ENCODE assay signal across 8 mouse cellular contexts in genomic region chr11:96064521-96065214, GRCm38 (mm10). TPM values are rescaled to one million over a fixed set of nuclear protein-coding genes. Genes with fewer than 3 reads are reported as not detected.
DNase-seq lines count a peak whose midpoint lies in the region; ATAC-seq and TF ChIP-seq lines count a peak whose summit lies in the region.

No protein-coding gene starts in this region.

- peak; percentile 48 for ATAC-seq in heart, embryonic 14.5 days (ENCODE audit: insufficient number of reproducible peaks, insufficient read depth, low FRiP score, low read depth)
- peak; percentile 59 for ATAC-seq in midbrain, postnatal 0 days (ENCODE audit: low FRiP score)

- peak overlapping the region; percentile 71 for H3K4me2 ChIP-seq in heart, embryonic 14.5 days (ENCODE audit: low read length)
- peak overlapping the region; percentile 92 for H3K4me2 ChIP-seq in midbrain, postnatal 0 days (ENCODE audit: low read depth, low read length, poor library complexity, severe bottlenecking)

- no peaks in the 10 kb centered on the region for H3K9me3 ChIP-seq in heart, embryonic 14.5 days (ENCODE audit: control insufficient read depth, low read length)
- no peaks in the 10 kb centered on the region for H3K9me3 ChIP-seq in midbrain, postnatal 0 days (ENCODE audit: low read length)

- peaks cover 11% of the 10 kb centered on the region; the same call in 1 of the 2 replicates for H3K79me2 ChIP-seq in liver, adult 2 months (ENCODE audit: control insufficient read depth, insufficient read depth, low read length)

- DNase-seq in kidney, adult 2 months, result peak; percentile 30
- no peak for DNase-seq in kidney, postnatal 10 days
- peak; percentile 16 for DNase-seq in c-Kit-negative CD71-positive TER-119-positive erythroid progenitor cells, embryonic 14.5 days (ENCODE audit: low read depth, low spot score)
- no peak for DNase-seq in liver, adult 2 months (ENCODE audit: extremely low read depth, low read depth, low spot score)
- DNase-seq in midbrain, postnatal 0 days (ENCODE audit: low spot score), result peak; percentile 14
- DNase-seq in thymus, postnatal 0 days (ENCODE audit: low spot score), result peak; percentile 51
- DNase-seq in adrenal gland, postnatal 25 days, result no peak

- no peak for TF ChIP-seq CTCF in kidney, adult 2 months (conservative IDR thresholded peaks at IDR 0.05; ENCODE audit: insufficient read depth, insufficient read length, low read depth, low read length)
- TF ChIP-seq CTCF in liver, adult 2 months (IDR thresholded peaks at IDR 0.05; ENCODE audit: low read depth, low read length), result no peak
- no peak for TF ChIP-seq CTCF in midbrain, postnatal 0 days (IDR thresholded peaks at IDR 0.05)

- peak overlapping the region; percentile 22 for H3K27ac ChIP-seq in kidney, adult 2 months (ENCODE audit: insufficient read depth, low read depth, low read length)
- peak overlapping the region; percentile 75 to 86 for H3K27ac ChIP-seq in heart, embryonic 14.5 days (replicated peaks in 1 of 2; ENCODE audit: control insufficient read depth in 1 of 2, insufficient read depth in 1 of 2, low read depth in 2 of 2, low read length in 2 of 2)
- peak overlapping the region; percentile 81 for H3K27ac ChIP-seq in liver, adult 2 months (replicated peaks; ENCODE audit: insufficient read depth, low read depth, low read length)
- peak overlapping the region; percentile 83 for H3K27ac ChIP-seq in midbrain, postnatal 0 days (ENCODE audit: low read depth, low read length)

- peaks cover 2% of the 10 kb centered on the region; the same call in 1 of the 2 replicates for H3K4me1 ChIP-seq in kidney, adult 2 months (ENCODE audit: control insufficient read depth, insufficient read depth, low read length)
- peaks cover 3 to 19% of the 10 kb centered on the region in 2 experiments for H3K4me1 ChIP-seq in heart, embryonic 14.5 days (ENCODE audit: control insufficient read depth in 2 of 2, insufficient read depth in 2 of 2, low read length in 2 of 2)
- peaks cover 13% of the 10 kb centered on the region for H3K4me1 ChIP-seq in liver, adult 2 months (ENCODE audit: control insufficient read depth, insufficient read depth, low read length)
- H3K4me1 ChIP-seq in midbrain, postnatal 0 days (ENCODE audit: insufficient read depth, low read length), result peaks cover 12% of the 10 kb centered on the region; the same call in 1 of the 2 replicates

- H3K36me3 ChIP-seq in kidney, adult 2 months (ENCODE audit: control insufficient read depth, insufficient read depth, low read length), result peaks cover 4% of the 10 kb centered on the region; the same call in 1 of the 2 replicates
- peaks cover 33% of the 10 kb centered on the region for H3K36me3 ChIP-seq in heart, embryonic 14.5 days (ENCODE audit: control insufficient read depth, insufficient read depth, low read length)
- peaks cover 11% of the 10 kb centered on the region; the same call in 1 of the 2 replicates for H3K36me3 ChIP-seq in liver, adult 2 months (ENCODE audit: control insufficient read depth, insufficient read depth, low read length)
- H3K36me3 ChIP-seq in midbrain, postnatal 0 days (ENCODE audit: insufficient read depth, low read length), result peaks cover 11% of the 10 kb centered on the region; the same call in 1 of the 2 replicates

- TF ChIP-seq POLR2A in kidney, adult 2 months (IDR thresholded peaks at IDR 0.05; ENCODE audit: low read depth, low read length), result no peak
- no peak for TF ChIP-seq POLR2A in liver, adult 2 months (IDR thresholded peaks at IDR 0.05; ENCODE audit: extremely low read depth, insufficient read depth, low read length)

- H3K4me3 ChIP-seq in kidney, adult 2 months (ENCODE audit: insufficient read depth, low read depth, low read length), result peak overlapping the region; percentile 89
- H3K4me3 ChIP-seq in heart, embryonic 14.5 days (ENCODE audit: control insufficient read depth in 1 of 2, insufficient read depth in 1 of 2, low read depth in 1 of 2, low read length in 2 of 2), result peak overlapping the region; percentile 91 to 92
- H3K4me3 ChIP-seq in liver, adult 2 months (ENCODE audit: insufficient read depth, low read depth, low read length), result peak overlapping the region; percentile 98
- peak overlapping the region; percentile 69 for H3K4me3 ChIP-seq in midbrain, postnatal 0 days (ENCODE audit: low read depth, low read length)

- 1% methylated on average over 57 of the region's 64 CpGs for WGBS in kidney, adult 2 months
- under 1% methylated on average over 25 of the region's 64 CpGs for WGBS in heart, embryonic 14.5 days
- under 1% methylated on average over 60 of the region's 64 CpGs for WGBS in liver, adult 2 months
- WGBS in midbrain, postnatal 0 days, result under 1% methylated on average over 37 of the region's 64 CpGs

- H3K9ac ChIP-seq in heart, embryonic 14.5 days (ENCODE audit: low read length), result peak overlapping the region; percentile 98
- H3K9ac ChIP-seq in liver, adult 2 months (ENCODE audit: low read depth, low read length), result peak overlapping the region; percentile 97
- peak overlapping the region; percentile 91 for H3K9ac ChIP-seq in midbrain, postnatal 0 days (replicated peaks; ENCODE audit: low read length, poor library complexity, severe bottlenecking)

- H3K27me3 ChIP-seq in kidney, adult 2 months (replicated peaks; ENCODE audit: control insufficient read depth, insufficient read depth, low read length), result no peaks in the 10 kb centered on the region
- H3K27me3 ChIP-seq in heart, embryonic 14.5 days (ENCODE audit: control insufficient read depth, insufficient read depth, low read length), result no peaks in the 10 kb centered on the region
- H3K27me3 ChIP-seq in liver, adult 2 months (ENCODE audit: control insufficient read depth, insufficient read depth, low read length), result no peaks in the 10 kb centered on the region
- H3K27me3 ChIP-seq in midbrain, postnatal 0 days (ENCODE audit: insufficient read depth, low read length), result no peaks in the 10 kb centered on the region

RNA-seq across cellular contexts. Expression of gene Ube2z, which starts 0.5 kb away (rescaled TPM):
- polyA plus RNA-seq in kidney, adult 2 months (2012; rRNA removed), result 36.0 and 38.8 TPM in 2 replicates
- 28.7 and 29.7 TPM in 2 replicates for polyA plus RNA-seq in heart, embryonic 14.5 days (2014; fragmentation: Nextera tagmentation; extraction: Ambion mirVana)
- 18.6 and 23.3 TPM in 2 replicates for total RNA-seq in liver, adult 2 months (2014; rRNA removed)
- 21.3 and 22.8 TPM in 2 replicates for polyA plus RNA-seq in liver, adult 2 months (2012; rRNA removed)
- total RNA-seq in midbrain, postnatal 0 days (2014; rRNA removed), result 59.7 and 62.2 TPM in 2 replicates
- polyA plus RNA-seq in midbrain, postnatal 0 days (2015; fragmentation: Nextera tagmentation; extraction: Ambion mirVana), result 33.0 and 36.0 TPM in 2 replicates
- polyA plus RNA-seq in thymus, postnatal 0 days (2015; fragmentation: Nextera tagmentation; extraction: Ambion mirVana), result 27.1 and 28.4 TPM in 2 replicates
- total RNA-seq in adrenal gland, postnatal 25 days (2021), result 46.2 and 48.4 TPM in 2 replicates

RNA-seq across cellular contexts. Expression of gene Atp5g1, which starts 10.8 kb away (rescaled TPM):
- 1,915 and 2,050 TPM in 2 replicates for polyA plus RNA-seq in kidney, adult 2 months (2012; rRNA removed)
- 2,464 and 2,507 TPM in 2 replicates for polyA plus RNA-seq in heart, embryonic 14.5 days (2014; fragmentation: Nextera tagmentation; extraction: Ambion mirVana)
- total RNA-seq in liver, adult 2 months (2014; rRNA removed), result 479 and 657 TPM in 2 replicates
- polyA plus RNA-seq in liver, adult 2 months (2012; rRNA removed), result 1,258 and 1,301 TPM in 2 replicates
- total RNA-seq in midbrain, postnatal 0 days (2014; rRNA removed), result 469 and 710 TPM in 2 replicates
- 984 and 1,088 TPM in 2 replicates for polyA plus RNA-seq in midbrain, postnatal 0 days (2015; fragmentation: Nextera tagmentation; extraction: Ambion mirVana)
- polyA plus RNA-seq in thymus, postnatal 0 days (2015; fragmentation: Nextera tagmentation; extraction: Ambion mirVana), result 610 and 662 TPM in 2 replicates
- 260 and 278 TPM in 2 replicates for total RNA-seq in adrenal gland, postnatal 25 days (2021)

RNA-seq across cellular contexts. Expression of gene Snf8, which starts 30.0 kb away (rescaled TPM):
- polyA plus RNA-seq in kidney, adult 2 months (2012; rRNA removed), result 35.5 and 45.9 TPM in 2 replicates
- 23.5 and 30.5 TPM in 2 replicates for polyA plus RNA-seq in heart, embryonic 14.5 days (2014; fragmentation: Nextera tagmentation; extraction: Ambion mirVana)
- 25.4 and 27.7 TPM in 2 replicates for total RNA-seq in liver, adult 2 months (2014; rRNA removed)
- 19.1 and 26.2 TPM in 2 replicates for polyA plus RNA-seq in liver, adult 2 months (2012; rRNA removed)
- total RNA-seq in midbrain, postnatal 0 days (2014; rRNA removed), result 23.2 and 38.6 TPM in 2 replicates
- 114 TPM in 2 replicates for polyA plus RNA-seq in midbrain, postnatal 0 days (2015; fragmentation: Nextera tagmentation; extraction: Ambion mirVana)
- polyA plus RNA-seq in thymus, postnatal 0 days (2015; fragmentation: Nextera tagmentation; extraction: Ambion mirVana), result 128 and 144 TPM in 2 replicates
- 85.0 and 87.0 TPM in 2 replicates for total RNA-seq in adrenal gland, postnatal 25 days (2021)

RNA-seq across cellular contexts. Expression of gene Gip, which starts 40.3 kb away (rescaled TPM):
- not detected in 2 replicates for polyA plus RNA-seq in kidney, adult 2 months (2012; rRNA removed)
- polyA plus RNA-seq in heart, embryonic 14.5 days (2014; fragmentation: Nextera tagmentation; extraction: Ambion mirVana), result not detected in 2 replicates
- total RNA-seq in liver, adult 2 months (2014; rRNA removed), result not detected in 2 replicates
- polyA plus RNA-seq in liver, adult 2 months (2012; rRNA removed), result not detected in 2 replicates
- not detected in 2 replicates for total RNA-seq in midbrain, postnatal 0 days (2014; rRNA removed)
- not detected in 2 replicates for polyA plus RNA-seq in midbrain, postnatal 0 days (2015; fragmentation: Nextera tagmentation; extraction: Ambion mirVana)
- 3.1 and 3.8 TPM in 2 replicates for polyA plus RNA-seq in thymus, postnatal 0 days (2015; fragmentation: Nextera tagmentation; extraction: Ambion mirVana)
- total RNA-seq in adrenal gland, postnatal 25 days (2021), result not detected in 2 replicates

RNA-seq across cellular contexts. Expression of gene Calcoco2, which starts 47.1 kb away (rescaled TPM):
- polyA plus RNA-seq in kidney, adult 2 months (2012; rRNA removed), result not detected in 2 replicates
- polyA plus RNA-seq in heart, embryonic 14.5 days (2014; fragmentation: Nextera tagmentation; extraction: Ambion mirVana), result not detected in 2 replicates
- not detected in 2 replicates for total RNA-seq in liver, adult 2 months (2014; rRNA removed)
- not detected in 2 replicates for polyA plus RNA-seq in liver, adult 2 months (2012; rRNA removed)
- total RNA-seq in midbrain, postnatal 0 days (2014; rRNA removed), result not detected in 2 replicates
- polyA plus RNA-seq in midbrain, postnatal 0 days (2015; fragmentation: Nextera tagmentation; extraction: Ambion mirVana), result not detected in 2 replicates
- 0.13 and 0.20 TPM in 2 replicates for polyA plus RNA-seq in thymus, postnatal 0 days (2015; fragmentation: Nextera tagmentation; extraction: Ambion mirVana)
- not detected in 2 replicates for total RNA-seq in adrenal gland, postnatal 25 days (2021)

Comparison
In these comparisons a context has a peak if more than half of its experiments do, and no peak if none do; other contexts are left out.
1. DNase-seq: peak in kidney, adult 2 months (single experiment), c-Kit-negative CD71-positive TER-119-positive erythroid progenitor cells, embryonic 14.5 days (single experiment), midbrain, postnatal 0 days (single experiment) and thymus, postnatal 0 days (single experiment); none in kidney, postnatal 10 days (single experiment), liver, adult 2 months (single experiment) and adrenal gland, postnatal 25 days (single experiment).
2. H3K27ac ChIP-seq: peak in every context shown above with its lines; median percentile 83 in midbrain, postnatal 0 days; 81 in liver, adult 2 months; 80 in heart, embryonic 14.5 days; 22 in kidney, adult 2 months.
3. Peak in every context shown above with its lines, with median percentiles within 50 percentile points of each other: H3K4me3 ChIP-seq and H3K9ac ChIP-seq.